Mouse (Mus musculus) MEL (cell line): ENCODE results near the gene Rmnd1. TPM values are rescaled to one million over a fixed set of nuclear protein-coding genes. Genes with fewer than 3 reads are reported as not detected.

Source experiments
- DNase-seq: peaks from one replicate; pipeline ENCODE4 v3.0.0; 2011; ENCODE audit warnings: low read depth, low spot score
- H3K27ac ChIP-seq: 2 replicates; pipeline ENCODE4 v1.5.1; 2012; ENCODE audit warnings: low read depth, mild to moderate bottlenecking, control low read depth, low read length, moderate library complexity; ENCODE audit not compliant: control insufficient read depth
- H3K27me3 ChIP-seq, 2 experiments: fragments of 150-350 bp in 1 of 2; sonication (generic) in 1 of 2; 2 replicates each; pipeline ENCODE4 v1.6.1; 2012; ENCODE audit warnings: low read length in 2 of 2, mild to moderate bottlenecking in 2 of 2, improper control_type of control experiment in 1 of 2, moderate library complexity in 1 of 2; ENCODE audit not compliant: insufficient read depth in 2 of 2, control insufficient read depth in 1 of 2
- H3K36me3 ChIP-seq, 2 experiments: 2 replicates each; pipeline ENCODE4 v1.6.1; 2012 to 2014; ENCODE audit warnings: low read length in 2 of 2, improper control_type of control experiment in 1 of 2, inconsistent platforms in 1 of 2, mild to moderate bottlenecking in 1 of 2; ENCODE audit not compliant: insufficient read depth in 2 of 2, control insufficient read depth in 1 of 2
- H3K4me1 ChIP-seq, 2 experiments: fragments of 150-350 bp in 1 of 2; sonication (generic) in 1 of 2; 2 replicates each; pipeline ENCODE4 v1.6.1; 2012; ENCODE audit warnings: low read length in 2 of 2, improper control_type of control experiment in 1 of 2, mild to moderate bottlenecking in 1 of 2; ENCODE audit not compliant: insufficient read depth in 2 of 2, control insufficient read depth in 1 of 2
- H3K4me3 ChIP-seq, 2 experiments: fragments of 150-350 bp in 1 of 2; sonication (generic) in 1 of 2; 2 replicates each; pipeline ENCODE4 v1.5.1; 2012; ENCODE audit warnings: low read depth in 2 of 2, low read length in 2 of 2, mild to moderate bottlenecking in 2 of 2, moderate library complexity in 2 of 2, control low read depth in 1 of 2, improper control_type of control experiment in 1 of 2; ENCODE audit not compliant: control insufficient read depth in 1 of 2, insufficient read depth in 1 of 2
- H3K79me2 ChIP-seq: 2 replicates; pipeline ENCODE4 v1.6.1; 2012; ENCODE audit warnings: mild to moderate bottlenecking, low read length, moderate library complexity; ENCODE audit not compliant: control insufficient read depth, poor library complexity, insufficient read depth
- H3K9ac ChIP-seq: 2 replicates; pipeline ENCODE4 v1.6.1; 2012; ENCODE audit warnings: low read depth, mild to moderate bottlenecking, control low read depth, low read length, moderate library complexity; ENCODE audit not compliant: control insufficient read depth, poor library complexity, severe bottlenecking
- H3K9me3 ChIP-seq: fragments of 150-350 bp; sonication (generic); replicated peaks from 2 replicates; pipeline ENCODE4 v1.6.1; 2012; ENCODE audit warnings: mild to moderate bottlenecking, low read length, improper control_type of control experiment, moderate library complexity; ENCODE audit not compliant: insufficient read depth
- BHLHE40 ChIP-seq: IDR thresholded peaks from 2 replicates; pipeline ENCODE4 v1.6.1; 2012; ENCODE audit warnings: low read depth, mild to moderate bottlenecking, inconsistent platforms, low read length, improper control_type of control experiment, borderline replicate concordance
- CHD1 ChIP-seq: IDR thresholded peaks from 2 replicates; pipeline ENCODE4 v1.6.1; 2012; ENCODE audit warnings: low read depth, mild to moderate bottlenecking, inconsistent platforms, low read length, improper control_type of control experiment
- CHD2 ChIP-seq: IDR thresholded peaks from 2 replicates; pipeline ENCODE4 v1.6.1; 2011; ENCODE audit warnings: low read length, improper control_type of control experiment
- CTCF ChIP-seq, 3 experiments: IDR thresholded peaks in 2 of 3; conservative IDR thresholded peaks in 1 of 3; 2 replicates each; pipeline ENCODE4 v1.5.1; 2011 to 2012; ENCODE audit warnings: low read length in 3 of 3, low read depth in 2 of 3, mild to moderate bottlenecking in 2 of 3, improper control_type of control experiment in 1 of 3, inconsistent platforms in 1 of 3, mixed read lengths in 1 of 3, moderate library complexity in 1 of 3; ENCODE audit not compliant: control insufficient read depth in 1 of 3, insufficient read depth in 1 of 3, poor library complexity in 1 of 3, severe bottlenecking in 1 of 3
- ELF1 ChIP-seq: IDR thresholded peaks from 2 replicates; pipeline ENCODE4 v1.6.1; 2014; ENCODE audit warnings: low read depth, mild to moderate bottlenecking, inconsistent platforms, low read length, improper control_type of control experiment, moderate library complexity
- EP300 ChIP-seq, 2 experiments: IDR thresholded peaks; 2 replicates each; pipeline ENCODE4 v1.6.1; 2011; ENCODE audit warnings: improper control_type of control experiment in 2 of 2, low read length in 2 of 2, low read depth in 1 of 2, mild to moderate bottlenecking in 1 of 2
- ETS1 ChIP-seq: IDR thresholded peaks from 2 replicates; pipeline ENCODE4 v1.6.1; 2012; ENCODE audit warnings: low read depth, mild to moderate bottlenecking, inconsistent platforms, low read length, improper control_type of control experiment, moderate library complexity
- GABPA ChIP-seq: IDR thresholded peaks from 2 replicates; pipeline ENCODE4 v1.6.1; 2012; ENCODE audit warnings: low read depth, mild to moderate bottlenecking, inconsistent platforms, low read length, improper control_type of control experiment, moderate library complexity
- GATA1 ChIP-seq: IDR thresholded peaks from 2 replicates; pipeline ENCODE4 v1.6.1; 2011; ENCODE audit warnings: low read depth, low read length, improper control_type of control experiment
- HCFC1 ChIP-seq: IDR thresholded peaks from 2 replicates; pipeline ENCODE4 v1.6.1; 2012; ENCODE audit warnings: low read depth, mild to moderate bottlenecking, inconsistent platforms, low read length, improper control_type of control experiment, moderate library complexity
- KAT2A ChIP-seq: conservative IDR thresholded peaks from 2 replicates; pipeline ENCODE4 v1.6.1; 2012; ENCODE audit warnings: low read depth, low read length, improper control_type of control experiment, inconsistent platforms
- MAFK ChIP-seq: IDR thresholded peaks from 2 replicates; pipeline ENCODE4 v1.6.1; 2011; ENCODE audit warnings: low read depth, mild to moderate bottlenecking, low read length, improper control_type of control experiment, borderline replicate concordance
- MAX ChIP-seq: IDR thresholded peaks from 2 replicates; pipeline ENCODE4 v1.6.1; 2011; ENCODE audit warnings: low read length, improper control_type of control experiment
- MEF2A ChIP-seq: IDR thresholded peaks from 2 replicates; pipeline ENCODE4 v1.6.1; 2014; ENCODE audit warnings: low read depth, mild to moderate bottlenecking, inconsistent platforms, low read length, improper control_type of control experiment; ENCODE audit not compliant: poor library complexity, insufficient replicate concordance, severe bottlenecking; ENCODE audit errors: extremely low read depth
- MXI1 ChIP-seq: IDR thresholded peaks from 2 replicates; pipeline ENCODE4 v1.6.1; 2011; ENCODE audit warnings: mild to moderate bottlenecking, low read depth, low read length, improper control_type of control experiment
- MYB ChIP-seq: IDR thresholded peaks from 2 replicates; pipeline ENCODE4 v1.6.1; 2011; ENCODE audit warnings: mild to moderate bottlenecking, low read depth, low read length, improper control_type of control experiment
- NELFE ChIP-seq: IDR thresholded peaks from 2 replicates; pipeline ENCODE4 v1.6.1; 2011; ENCODE audit warnings: low read depth, low read length, improper control_type of control experiment
- POLR2AphosphoS2 ChIP-seq: IDR thresholded peaks from 2 replicates; pipeline ENCODE4 v1.6.1; 2011; ENCODE audit warnings: low read length, improper control_type of control experiment
- POLR2AphosphoS5 ChIP-seq: IDR thresholded peaks from 2 replicates; pipeline ENCODE4 v1.6.1; 2012; ENCODE audit warnings: low read depth, borderline replicate concordance, mild to moderate bottlenecking, inconsistent platforms, low read length, moderate library complexity, mixed read lengths
- RAD21 ChIP-seq: IDR thresholded peaks from 2 replicates; pipeline ENCODE4 v1.6.1; 2011; ENCODE audit warnings: mild to moderate bottlenecking, low read depth, low read length, improper control_type of control experiment
- RCOR1 ChIP-seq: IDR thresholded peaks from 2 replicates; pipeline ENCODE4 v1.6.1; 2012; ENCODE audit warnings: low read depth, mild to moderate bottlenecking, inconsistent platforms, low read length, improper control_type of control experiment
- SIN3A ChIP-seq: IDR thresholded peaks from 2 replicates; pipeline ENCODE4 v1.6.1; 2012; ENCODE audit warnings: low read length, improper control_type of control experiment, inconsistent platforms
- SMC3 ChIP-seq: IDR thresholded peaks from 2 replicates; pipeline ENCODE4 v1.6.1; 2011; ENCODE audit warnings: low read depth, low read length, improper control_type of control experiment
- TAL1 ChIP-seq: IDR thresholded peaks from 2 replicates; pipeline ENCODE4 v1.6.1; 2012; ENCODE audit warnings: mild to moderate bottlenecking, inconsistent platforms, low read length, moderate library complexity, mixed read lengths
- TCF12 ChIP-seq: IDR thresholded peaks from 2 replicates; pipeline ENCODE4 v1.6.1; 2014; ENCODE audit warnings: low read depth, mild to moderate bottlenecking, inconsistent platforms, low read length, improper control_type of control experiment, moderate library complexity
- UBTF ChIP-seq: IDR thresholded peaks from 2 replicates; pipeline ENCODE4 v1.6.1; 2012; ENCODE audit warnings: low read depth, mild to moderate bottlenecking, inconsistent platforms, low read length, improper control_type of control experiment, moderate library complexity, borderline replicate concordance; ENCODE audit not compliant: insufficient read depth
- USF1 ChIP-seq: IDR thresholded peaks from 2 replicates; pipeline ENCODE4 v1.6.1; 2014; ENCODE audit warnings: low read depth, mild to moderate bottlenecking, inconsistent platforms, low read length, improper control_type of control experiment, moderate library complexity
- ZC3H11A ChIP-seq: IDR thresholded peaks from 2 replicates; pipeline ENCODE4 v1.6.1; 2012; ENCODE audit warnings: low read depth, mild to moderate bottlenecking, inconsistent platforms, low read length, improper control_type of control experiment
- ZKSCAN1 ChIP-seq: IDR thresholded peaks from 2 replicates; pipeline ENCODE4 v1.6.1; 2012; ENCODE audit warnings: low read depth, mild to moderate bottlenecking, inconsistent platforms, low read length, improper control_type of control experiment, moderate library complexity
- ZMIZ1 ChIP-seq: IDR thresholded peaks from 2 replicates; pipeline ENCODE4 v1.6.1; 2012; ENCODE audit warnings: low read depth, mild to moderate bottlenecking, inconsistent platforms, low read length, improper control_type of control experiment, moderate library complexity
- ZNF384 ChIP-seq: IDR thresholded peaks from 2 replicates; pipeline ENCODE4 v1.6.1; 2012; ENCODE audit warnings: low read depth, mild to moderate bottlenecking, inconsistent platforms, low read length, improper control_type of control experiment
- polyA plus RNA-seq, 2 experiments: library from polyadenylated mRNA; stranded (reverse) in 1 of 2; unstranded in 1 of 2; fragments of >175 nt in 1 of 2; fragments of >200 nt in 1 of 2; gene quantifications; 2 replicates each; pipeline versions ENCODE4 v1.2.1 to v1.2.4; 2012; ENCODE audit warnings: low replicate concordance in 2 of 2, low read depth in 1 of 2; ENCODE audit not compliant: insufficient read length in 2 of 2, insufficient read depth in 1 of 2, missing spikeins in 1 of 2
- total RNA-seq: library from RNA; depleted of rRNA; stranded (reverse); fragments of 300-350 nt; gene quantifications from 2 replicates; pipeline ENCODE4 v1.2.3, GENCODE M21; 2012

Gene Rmnd1
- total and polyA plus RNA-seq, 3 experiments = 38.8 to 39.6 TPM; not detected in 1

- Histone ChIP-seq H3K79me2 (no peaks in the 10 kb centered on the region), H3K27ac (no peak overlapping the region), H3K4me1 (no peaks in the 10 kb centered on the region), H3K36me3 (peaks cover 0 to 7% of the 10 kb centered on the region in 2 experiments; a peak in 2 of 4 replicates)
- peak; percentile 47 for DNase-seq
- no peak for TF ChIP-seq ETS1
- no peak for TF ChIP-seq ZC3H11A
- peak; percentile 89 for TF ChIP-seq RCOR1
- no peak for TF ChIP-seq CHD1
- no peak for TF ChIP-seq USF1
- TF ChIP-seq CTCF (IDR thresholded peaks at IDR 0.05 in 2 of 3, conservative IDR thresholded peaks at IDR 0.05 in 1 of 3; ENCODE audit: control insufficient read depth in 1 of 3, insufficient read depth in 1 of 3, low read depth in 2 of 3, low read length in 3 of 3, poor library complexity in 1 of 3, severe bottlenecking in 1 of 3) = no peak
- no peak for TF ChIP-seq MAFK
- TF ChIP-seq POLR2AphosphoS2 = no peak
- no peak for TF ChIP-seq UBTF
- no peak for TF ChIP-seq KAT2A
- TF ChIP-seq GATA1 = peak; percentile 11; the same call in 1 of the 2 replicates
- TF ChIP-seq TAL1 = peak; percentile 75
- TF ChIP-seq MEF2A = no peak
- TF ChIP-seq TCF12 = no peak; the same call in 1 of the 2 replicates
- no peak for TF ChIP-seq GABPA
- no peak for TF ChIP-seq CHD2
- TF ChIP-seq HCFC1 = no peak
- TF ChIP-seq MYB = no peak
- TF ChIP-seq POLR2AphosphoS5 = no peak
- TF ChIP-seq ELF1 = no peak
- TF ChIP-seq SMC3 = no peak
- no peak for TF ChIP-seq BHLHE40
- TF ChIP-seq EP300 (IDR thresholded peaks at IDR 0.05; ENCODE audit: low read depth in 1 of 2, low read length in 2 of 2) = 0 out of 4 replicates have a peak, but pooled peaks of 1 of the 2 experiments have one; percentile 19
- TF ChIP-seq ZNF384 = no peak
- TF ChIP-seq ZKSCAN1 = no peak
- no peak for TF ChIP-seq ZMIZ1
- no peak for TF ChIP-seq RAD21
- TF ChIP-seq MXI1 = no peak
- no peak for TF ChIP-seq NELFE
- TF ChIP-seq MAX = no peak
- TF ChIP-seq SIN3A = no peak
- TF ChIP-seq, all 39 proteins: peak for 4
- Histone ChIP-seq H3K9me3 (no peaks in the 10 kb centered on the region), H3K9ac (no peak overlapping the region), H3K27me3 (no peaks in the 10 kb centered on the region), H3K4me3 (no peak overlapping the region)
Observed at GRCm38 (mm10) chr10:4405511-4405910, 26.7 kb downstream of the Rmnd1 start.
